Mouse (Mus musculus): ENCODE data around the gene Med27. TPM values are rescaled to one million over a fixed set of nuclear protein-coding genes. Genes with fewer than 3 reads are reported as not detected.
A peak's percentile ranks its signal among the peaks of the same experiment; 100 is the strongest.

Gene Med27
- total and polyA plus RNA-seq, 3 experiments: 32.1 to 36.2 (median 33.6) TPM

DNA sequence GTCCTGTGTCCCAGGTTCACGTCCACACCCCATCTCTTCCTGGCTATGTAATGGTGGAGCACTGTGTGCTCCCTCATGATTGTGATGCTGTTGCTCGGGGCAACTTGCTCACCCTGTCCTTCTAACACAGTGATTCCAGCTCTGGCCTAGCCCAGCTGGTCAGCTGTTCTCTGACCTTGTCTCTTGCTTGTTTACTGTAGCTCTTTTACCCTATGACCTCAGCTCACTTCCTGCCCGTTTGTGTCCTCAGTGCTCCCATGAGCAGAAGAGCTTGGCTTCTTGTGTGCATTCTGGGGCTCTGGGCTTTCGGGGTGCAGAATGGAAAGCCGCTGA, 91.9 kb downstream of the Med27 start:
- no peak for TF ChIP-seq E2F4 (IDR thresholded peaks at IDR 0.05; ENCODE audit: insufficient replicate concordance, low read depth, low read length)
- TF ChIP-seq MAZ (IDR thresholded peaks at IDR 0.05; ENCODE audit: low read depth, low read length): no peak
- no peak for TF ChIP-seq CHD2 (IDR thresholded peaks at IDR 0.05; ENCODE audit: low read length)
- no peak for TF ChIP-seq JUN (IDR thresholded peaks at IDR 0.05; ENCODE audit: insufficient read depth, low read depth, low read length)
- TF ChIP-seq HCFC1 (IDR thresholded peaks at IDR 0.05; ENCODE audit: low read depth, low read length): no peak
- no peak for TF ChIP-seq SMC3 (IDR thresholded peaks at IDR 0.05; ENCODE audit: low read depth, low read length)
- TF ChIP-seq NELFE (IDR thresholded peaks at IDR 0.05; ENCODE audit: low read depth, low read length): no peak
- TF ChIP-seq JUND (conservative IDR thresholded peaks at IDR 0.05; ENCODE audit: low read depth, low read length): no peak
- peaks cover 0 to 6% of the 10 kb centered on the region in 2 experiments for H3K36me3 ChIP-seq (replicated peaks in 1 of 2; ENCODE audit: control insufficient read depth in 1 of 2, insufficient read depth in 1 of 2, low read length in 1 of 2)

GRCm38 (mm10) chr2:29438986-29439385, 92.4 kb downstream of the Med27 start:
- Histone ChIP-seq H3K36me3 (replicated peaks in 1 of 2; ENCODE audit: control insufficient read depth in 1 of 2, insufficient read depth in 1 of 2, low read length in 1 of 2) (peaks cover 0 to 6% of the 10 kb centered on the region in 2 experiments), H3K4me2 (ENCODE audit: insufficient read depth, low read depth, poor library complexity, severe bottlenecking) (no peak overlapping the region), H3K4me1 (ENCODE audit: control insufficient read depth in 1 of 2, insufficient read depth in 2 of 2) (peaks cover 28 to 65% of the 10 kb centered on the region in 2 experiments), H3K79me2 (replicated peaks; ENCODE audit: control insufficient read depth, extremely low read depth, insufficient read depth, poor library complexity, severe bottlenecking) (no peaks in the 10 kb centered on the region), H3K9ac (ENCODE audit: insufficient read depth, low read depth) (no peak overlapping the region), H3K9me3 (replicated peaks; ENCODE audit: low read length) (no peaks in the 10 kb centered on the region), H3K27ac (ENCODE audit: insufficient read depth, low read depth) (peak overlapping the region; percentile 28), H3K27me3 (replicated peaks) (no peaks in the 10 kb centered on the region), H3K4me3 (replicated peaks in 1 of 3; ENCODE audit: low read depth in 2 of 3, low read length in 2 of 3, poor library complexity in 1 of 3) (no peak overlapping the region)
- no peak for DNase-seq (ENCODE audit: extremely low read depth)
- in situ Hi-C loops (cut with MboI; ENCODE audit: low pct_ligation_motif_present, low pct_unique_long_range_greater_than_20kb, low sequenced_read_pairs) (no loop called here), dilution Hi-C loops (cut with MboI; ENCODE audit: extremely low pct_ligation_motif_present, extremely low pct_unique_long_range_greater_than_20kb, low sequenced_read_pairs) (no loop called here)
- TF ChIP-seq ZNF384 (IDR thresholded peaks at IDR 0.05; ENCODE audit: low read depth, low read length) (no peak), MAX (IDR thresholded peaks at IDR 0.05; ENCODE audit: low read length) (0 out of 2 replicates have a peak, but pooled peaks have one; percentile 15)

More for the DNA sequence above, 91.9 kb downstream of the Med27 start:
- H3K4me3 ChIP-seq (replicated peaks in 1 of 3; ENCODE audit: low read depth in 2 of 3, low read length in 2 of 3, poor library complexity in 1 of 3): peak overlapping the region in 1 of 3 experiments; percentile 10
- in situ Hi-C loops (cut with MboI; ENCODE audit: low pct_ligation_motif_present, low pct_unique_long_range_greater_than_20kb, low sequenced_read_pairs): no loop called here
- peaks cover 28 to 65% of the 10 kb centered on the region in 2 experiments for H3K4me1 ChIP-seq (ENCODE audit: control insufficient read depth in 1 of 2, insufficient read depth in 2 of 2)
- no peaks in the 10 kb centered on the region for H3K79me2 ChIP-seq (replicated peaks; ENCODE audit: control insufficient read depth, extremely low read depth, insufficient read depth, poor library complexity, severe bottlenecking)
- no peak for DNase-seq (ENCODE audit: extremely low read depth)
- H3K27me3 ChIP-seq (replicated peaks): no peaks in the 10 kb centered on the region
- H3K9ac ChIP-seq (ENCODE audit: insufficient read depth, low read depth): no peak overlapping the region
- H3K27ac ChIP-seq (ENCODE audit: insufficient read depth, low read depth): peak overlapping the region; percentile 35; the same call in 1 of the 2 replicates
- H3K9me3 ChIP-seq (replicated peaks; ENCODE audit: low read length): no peaks in the 10 kb centered on the region
- dilution Hi-C loops (cut with MboI; ENCODE audit: extremely low pct_ligation_motif_present, extremely low pct_unique_long_range_greater_than_20kb, low sequenced_read_pairs): no loop called here
- H3K4me2 ChIP-seq (ENCODE audit: insufficient read depth, low read depth, poor library complexity, severe bottlenecking): no peak overlapping the region

DNA sequence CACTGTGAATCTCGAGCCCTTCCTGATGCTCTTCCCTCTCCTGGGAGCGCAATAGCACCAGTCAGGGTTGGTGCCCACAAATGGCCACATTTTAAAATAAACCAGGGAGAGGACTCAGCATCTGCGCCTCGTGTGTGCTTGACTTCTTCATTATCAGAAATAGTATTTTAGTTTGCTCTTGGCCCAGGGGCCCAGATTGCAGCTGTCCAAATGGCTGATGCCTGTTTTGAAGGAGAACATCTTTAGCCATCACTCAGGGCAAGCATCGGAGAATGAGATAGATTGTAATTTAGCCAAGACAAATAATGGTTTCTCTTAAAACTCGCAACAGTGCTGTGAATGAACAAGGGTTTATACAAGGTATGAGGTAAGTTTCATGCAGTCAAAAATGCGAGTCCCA, 92.8 kb downstream of the Med27 start:
- DNase-seq (ENCODE audit: extremely low read depth): no peak
- Histone ChIP-seq H3K79me2 (replicated peaks; ENCODE audit: control insufficient read depth, extremely low read depth, insufficient read depth, poor library complexity, severe bottlenecking) (no peaks in the 10 kb centered on the region), H3K27me3 (replicated peaks) (no peaks in the 10 kb centered on the region), H3K27ac (ENCODE audit: insufficient read depth, low read depth) (peak overlapping the region; percentile 28), H3K4me3 (replicated peaks in 1 of 3; ENCODE audit: low read depth in 2 of 3, low read length in 2 of 3, poor library complexity in 1 of 3) (no peak overlapping the region), H3K9ac (ENCODE audit: insufficient read depth, low read depth) (peak overlapping the region; percentile 31; the same call in 1 of the 2 replicates), H3K4me1 (ENCODE audit: control insufficient read depth in 1 of 2, insufficient read depth in 2 of 2) (peaks cover 28 to 68% of the 10 kb centered on the region in 2 experiments), H3K36me3 (replicated peaks in 1 of 2; ENCODE audit: control insufficient read depth in 1 of 2, insufficient read depth in 1 of 2, low read length in 1 of 2) (peaks cover 0 to 4% of the 10 kb centered on the region in 2 experiments), H3K4me2 (ENCODE audit: insufficient read depth, low read depth, poor library complexity, severe bottlenecking) (peak overlapping the region; percentile 68), H3K9me3 (replicated peaks; ENCODE audit: low read length) (no peaks in the 10 kb centered on the region)
- in situ Hi-C loops (cut with MboI; ENCODE audit: low pct_ligation_motif_present, low pct_unique_long_range_greater_than_20kb, low sequenced_read_pairs): no loop called here
- TF ChIP-seq CHD1 (IDR thresholded peaks at IDR 0.05; ENCODE audit: low read depth, low read length) (no peak), RAD21 (IDR thresholded peaks at IDR 0.05; ENCODE audit: low read depth, low read length) (no peak), TBP (conservative IDR thresholded peaks at IDR 0.05; ENCODE audit: low read depth, low read length) (no peak), ZKSCAN1 (IDR thresholded peaks at IDR 0.05; ENCODE audit: borderline replicate concordance, low read depth, low read length) (no peak), MAX (IDR thresholded peaks at IDR 0.05; ENCODE audit: low read length) (no peak), MAFK (IDR thresholded peaks at IDR 0.05; ENCODE audit: insufficient replicate concordance, low read length) (no peak), PAX5 (IDR thresholded peaks at IDR 0.05; ENCODE audit: low read length) (no peak), MEF2A (IDR thresholded peaks at IDR 0.05; ENCODE audit: borderline replicate concordance, low read depth, low read length) (no peak), CTCF (conservative IDR thresholded peaks at IDR 0.05 in 1 of 2, IDR thresholded peaks at IDR 0.05 in 1 of 2; ENCODE audit: low read depth in 2 of 2, low read length in 2 of 2) (no peak), JUN (IDR thresholded peaks at IDR 0.05; ENCODE audit: insufficient read depth, low read depth, low read length) (no peak), E2F4 (IDR thresholded peaks at IDR 0.05; ENCODE audit: insufficient replicate concordance, low read depth, low read length) (no peak), NRF1 (IDR thresholded peaks at IDR 0.05; ENCODE audit: low read depth, low read length) (no peak)
- dilution Hi-C loops (cut with MboI; ENCODE audit: extremely low pct_ligation_motif_present, extremely low pct_unique_long_range_greater_than_20kb, low sequenced_read_pairs): no loop called here

All from CH12.LX (cell line).